ENCODE assay signal across 17 mouse cellular contexts in genomic region chr11:95516491-95516911, GRCm38 (mm10). TPM values are rescaled to one million over a fixed set of nuclear protein-coding genes. Genes with fewer than 3 reads are reported as not detected.
DNase-seq lines count a peak whose midpoint lies in the region; ATAC-seq and TF ChIP-seq lines count a peak whose summit lies in the region.
"Had no signal": no experiment of that assay in that cellular context is flagged by ENCODE, and none has a peak within 500 bp of the region (broad histone marks: within the 10 kb centered on the region; RNA-seq: fewer than 3 reads in every experiment).

No protein-coding gene starts in this region.

- peaks cover 79% of the 10 kb centered on the region for H3K4me1 ChIP-seq in forebrain, embryonic 10.5 days
- peaks cover 67% of the 10 kb centered on the region for H3K4me1 ChIP-seq in forebrain, embryonic 12.5 days
- peaks cover 14 to 30% of the 10 kb centered on the region in 2 experiments for H3K4me1 ChIP-seq in CH12.LX (ENCODE audit: control insufficient read depth in 1 of 2, insufficient read depth in 2 of 2)

- no peaks in the 10 kb centered on the region for H3K9me3 ChIP-seq in forebrain, embryonic 10.5 days
- no peaks in the 10 kb centered on the region for H3K9me3 ChIP-seq in forebrain, embryonic 12.5 days
- H3K9me3 ChIP-seq in CH12.LX (replicated peaks; ENCODE audit: low read length): no peaks in the 10 kb centered on the region
- H3K9me3 ChIP-seq: liver, embryonic 13.5 days had no signal

- peak overlapping the region; percentile 18; the same call in 1 of the 2 replicates for H3K4me3 ChIP-seq in forebrain, embryonic 10.5 days
- H3K4me3 ChIP-seq in forebrain, embryonic 12.5 days (replicated peaks): no peak overlapping the region
- H3K4me3 ChIP-seq in CH12.LX (replicated peaks in 1 of 3; ENCODE audit: low read depth in 2 of 3, low read length in 2 of 3, poor library complexity in 1 of 3): no peak overlapping the region
- H3K4me3 ChIP-seq: erythroblast, embryonic 14.5 days; liver, embryonic 13.5 days had no signal

- no peak for TF ChIP-seq RAD21 in CH12.LX (IDR thresholded peaks at IDR 0.05; ENCODE audit: low read depth, low read length)

- peak overlapping the region; percentile 71 for H3K27ac ChIP-seq in forebrain, embryonic 10.5 days
- no peak overlapping the region for H3K27ac ChIP-seq in forebrain, embryonic 12.5 days
- H3K27ac ChIP-seq in CH12.LX (ENCODE audit: insufficient read depth, low read depth): no peak overlapping the region
- H3K27ac ChIP-seq: liver, embryonic 13.5 days had no signal

- H3K36me3 ChIP-seq in forebrain, embryonic 10.5 days (replicated peaks): no peaks in the 10 kb centered on the region
- H3K36me3 ChIP-seq in forebrain, embryonic 12.5 days (replicated peaks): no peaks in the 10 kb centered on the region
- H3K36me3 ChIP-seq in CH12.LX (replicated peaks in 1 of 2; ENCODE audit: control insufficient read depth in 1 of 2, insufficient read depth in 1 of 2, low read length in 1 of 2): no peaks in the 10 kb centered on the region
- H3K36me3 ChIP-seq: liver, embryonic 13.5 days had no signal

- H3K4me2 ChIP-seq in forebrain, embryonic 12.5 days: no peak overlapping the region
- no peak overlapping the region for H3K4me2 ChIP-seq in CH12.LX (ENCODE audit: insufficient read depth, low read depth, poor library complexity, severe bottlenecking)
- H3K4me2 ChIP-seq: liver, embryonic 13.5 days had no signal

- WGBS in forebrain, embryonic 10.5 days: 5% methylated on average over 5 of the region's 5 CpGs
- WGBS in forebrain, embryonic 12.5 days: 2% methylated on average over 5 of the region's 5 CpGs

- in situ Hi-C loops in CH12.LX (cut with MboI; ENCODE audit: low pct_ligation_motif_present, low pct_unique_long_range_greater_than_20kb, low sequenced_read_pairs): loop anchor here (5.0 kb wide), 1 partner anchor 119 kb away; no protein-coding TSS in a partner anchor

- DNase-seq in forebrain, embryonic 10.5 days (ENCODE audit: extremely low spot score, low spot score): peak; percentile 49
- no peak for DNase-seq in CH12.LX (ENCODE audit: extremely low read depth)
- peak; percentile 77 for DNase-seq in embryo, embryonic 10.5 days (ENCODE audit: low spot score)
- DNase-seq in forelimb bud, embryonic 11.5 days (ENCODE audit: low read depth, low spot score): peak; percentile 53
- no peak for DNase-seq in lung, postnatal 4 days
- no peak for DNase-seq in gastrocnemius, adult 18-20 months (ENCODE audit: low spot score)
- DNase-seq in ovary, postnatal 36 days (ENCODE audit: low spot score): no peak
- DNase-seq: adrenal gland, postnatal 10 days; B cell, adult 2 months; heart, postnatal 10 days; liver, embryonic 13.5 days had no signal

- no peak for TF ChIP-seq CTCF in CH12.LX (conservative IDR thresholded peaks at IDR 0.05 in 1 of 2, IDR thresholded peaks at IDR 0.05 in 1 of 2; ENCODE audit: low read depth in 2 of 2, low read length in 2 of 2)

- no peak for ATAC-seq in forebrain, embryonic 12.5 days (ENCODE audit: low FRiP score)
- ATAC-seq: intestine, postnatal 0 days; Patski had no signal

- dilution Hi-C loops in CH12.LX (cut with MboI; ENCODE audit: extremely low pct_ligation_motif_present, extremely low pct_unique_long_range_greater_than_20kb, low sequenced_read_pairs): no loop called here

- no peak overlapping the region for H3K9ac ChIP-seq in forebrain, embryonic 12.5 days
- H3K9ac ChIP-seq in CH12.LX (ENCODE audit: insufficient read depth, low read depth): no peak overlapping the region
- H3K9ac ChIP-seq: liver, embryonic 13.5 days had no signal

- H3K27me3 ChIP-seq in forebrain, embryonic 10.5 days (ENCODE audit: poor library complexity, severe bottlenecking): peaks cover 87% of the 10 kb centered on the region
- peaks cover 64% of the 10 kb centered on the region for H3K27me3 ChIP-seq in forebrain, embryonic 12.5 days
- peaks cover 93% of the 10 kb centered on the region for H3K27me3 ChIP-seq in CH12.LX (replicated peaks)

- TF ChIP-seq POLR2A in CH12.LX (IDR thresholded peaks at IDR 0.05; ENCODE audit: low read depth, low read length): no peak

- TF ChIP-seq EP300 in CH12.LX (IDR thresholded peaks at IDR 0.05; ENCODE audit: low read length): no peak

- H3K79me2 ChIP-seq in CH12.LX (replicated peaks; ENCODE audit: control insufficient read depth, extremely low read depth, insufficient read depth, poor library complexity, severe bottlenecking): no peaks in the 10 kb centered on the region

TF ChIP-seq in CH12.LX, 34 proteins besides CTCF, POLR2A, EP300 and RAD21:
- TF ChIP-seq MAZ (IDR thresholded peaks at IDR 0.05; ENCODE audit: low read depth, low read length) (no peak), CHD2 (IDR thresholded peaks at IDR 0.05; ENCODE audit: low read length) (0 out of 2 replicates have a peak, but pooled peaks have one; percentile 9), HCFC1 (IDR thresholded peaks at IDR 0.05; ENCODE audit: low read depth, low read length) (no peak), PAX5 (IDR thresholded peaks at IDR 0.05; ENCODE audit: low read length) (no peak), MEF2A (IDR thresholded peaks at IDR 0.05; ENCODE audit: borderline replicate concordance, low read depth, low read length) (no peak)

RNA-seq across cellular contexts. Expression of gene Nxph3, which starts 2.1 kb away (rescaled TPM):
- 0.31 and 0.36 TPM in 2 replicates for polyA plus RNA-seq in forebrain, embryonic 10.5 days (2016; fragmentation: Nextera tagmentation; extraction: Ambion mirVana)
- polyA plus RNA-seq in forebrain, embryonic 12.5 days (2016; fragmentation: Nextera tagmentation; extraction: Ambion mirVana): 0.57 and 0.87 TPM in 2 replicates
- total RNA-seq in CH12.LX (2012; rRNA removed) (0.17 TPM in 1 of 2 replicates, not detected in the other), CH12.LX (2014; rRNA removed) (not detected in 2 replicates)
- polyA plus RNA-seq in CH12.LX (2012; ENCODE audit: insufficient read length, low read depth): not detected in 2 replicates
- total RNA-seq in gastrocnemius, adult 18-20 months (2021): under 1 TPM; 0.27 to 0.33 TPM
- total RNA-seq: megakaryocyte progenitor cell, adult 5-6 weeks had no signal
- polyA plus RNA-seq: erythroblast, embryonic 14.5 days; thymus, postnatal 0 days had no signal

Comparison
In these comparisons a context has a peak if more than half of its experiments do, and no peak if none do; other contexts are left out.
1. DNase-seq: peak in forebrain, embryonic 10.5 days (single experiment), embryo, embryonic 10.5 days (single experiment) and forelimb bud, embryonic 11.5 days (single experiment); none in CH12.LX (single experiment), lung, postnatal 4 days (0 of 2), gastrocnemius, adult 18-20 months (single experiment) and ovary, postnatal 36 days (single experiment).